Mouse (Mus musculus): ENCODE data around the gene Grem1.
A peak's percentile ranks its signal among the peaks of the same experiment; 100 is the strongest.

Gene Grem1

DNA sequence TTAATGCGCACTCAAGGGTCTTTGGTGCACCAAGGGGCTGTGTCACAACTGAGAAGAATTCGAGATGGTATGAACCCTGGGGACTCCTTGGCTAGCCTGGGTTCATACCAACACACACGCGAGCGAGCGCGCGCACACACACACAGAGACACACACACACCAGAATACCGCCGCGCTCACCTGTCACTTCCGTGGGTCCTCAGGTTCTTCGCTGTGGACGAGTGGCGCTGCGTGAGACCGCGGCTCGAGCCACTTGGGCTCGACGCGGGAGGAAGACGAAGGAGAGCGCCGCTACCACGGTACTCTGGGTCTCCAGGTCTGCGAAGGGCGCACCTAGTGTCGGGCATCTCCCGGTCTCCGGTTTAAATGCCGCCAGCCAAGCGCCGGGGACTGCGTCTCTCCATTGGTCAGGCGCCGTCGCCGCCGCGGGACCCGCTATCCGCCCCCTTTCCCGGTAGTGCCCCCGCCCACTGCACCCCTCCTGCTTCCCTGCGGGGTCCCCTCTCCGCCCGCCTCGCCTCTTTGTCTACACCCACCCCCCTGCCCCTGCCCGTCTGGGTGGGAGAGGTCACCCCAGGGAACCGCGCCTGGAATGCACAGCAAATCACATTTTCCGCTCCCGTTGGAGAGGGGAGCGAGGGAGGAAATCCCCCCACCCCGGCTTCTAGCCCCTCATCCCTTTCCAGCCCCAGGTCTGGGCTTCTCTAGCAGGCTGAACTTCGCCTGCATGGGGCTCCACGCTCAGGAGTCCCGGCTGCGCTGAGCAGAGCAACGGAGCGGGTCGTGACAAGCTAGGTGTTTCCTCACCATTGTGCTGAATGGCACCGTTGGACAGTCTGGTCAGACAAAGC lies at the start of gene Grem1:
Gene Grem1, minus strand, starts transcription at position 336 of the 851 bp plus-strand sequence.
- peak; percentile 49 to 51 for DNase-seq

- DNase-seq: peak; percentile 82 to 92
Measured at GRCm38 (mm10) chr2:113807640-113808039, 49.2 kb upstream of the Grem1 start.

- DNase-seq: peak; percentile 22 to 38
Measured at GRCm38 (mm10) chr2:113806851-113807577, 48.6 kb upstream of the Grem1 start.

GRCm38 (mm10) chr2:113805765-113806164 lies 47.3 kb upstream of the Grem1 start:
- DNase-seq: no peak

DNA sequence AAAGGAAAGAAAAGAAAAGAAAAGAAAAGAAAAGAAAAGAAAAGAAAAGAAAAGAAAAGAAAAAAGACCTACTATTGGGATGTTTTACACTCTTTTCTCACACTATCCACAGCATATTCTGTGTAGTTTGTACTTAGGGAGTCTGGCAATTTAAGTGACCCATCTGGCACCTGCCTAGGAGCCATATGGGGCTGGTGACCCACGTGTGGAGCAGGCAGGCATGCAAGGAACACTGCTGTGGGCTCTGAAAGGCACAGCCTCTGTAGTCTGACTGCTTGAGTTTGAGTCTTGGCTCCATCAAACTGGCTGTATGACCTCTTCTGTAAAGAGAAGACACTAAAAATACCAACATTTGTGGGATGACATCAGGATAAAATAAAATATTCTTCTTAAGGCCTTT lies 45.3 kb upstream of the Grem1 start:
- DNase-seq: peak; percentile 25 to 53

DNA sequence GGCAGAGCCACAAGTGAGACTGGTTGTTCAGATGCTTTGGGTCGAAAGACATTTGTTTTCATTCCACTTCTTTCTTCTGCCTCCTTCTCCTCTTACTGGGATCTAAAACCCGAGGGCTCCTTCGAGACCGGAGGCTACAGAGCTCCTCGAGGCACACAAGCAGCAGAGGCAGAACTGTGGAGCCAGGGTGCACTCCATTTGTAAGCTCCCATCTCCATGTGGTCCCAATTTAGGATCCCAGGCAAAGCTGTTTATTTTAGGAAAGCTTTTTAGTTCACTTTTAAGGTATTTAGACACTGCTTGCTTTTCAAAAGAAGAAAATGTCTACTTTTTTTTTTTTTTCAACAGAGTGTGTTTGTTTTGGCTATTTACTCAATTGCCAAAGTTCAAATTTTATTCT lies 42.4 kb upstream of the Grem1 start:
- no peak for DNase-seq

DNA sequence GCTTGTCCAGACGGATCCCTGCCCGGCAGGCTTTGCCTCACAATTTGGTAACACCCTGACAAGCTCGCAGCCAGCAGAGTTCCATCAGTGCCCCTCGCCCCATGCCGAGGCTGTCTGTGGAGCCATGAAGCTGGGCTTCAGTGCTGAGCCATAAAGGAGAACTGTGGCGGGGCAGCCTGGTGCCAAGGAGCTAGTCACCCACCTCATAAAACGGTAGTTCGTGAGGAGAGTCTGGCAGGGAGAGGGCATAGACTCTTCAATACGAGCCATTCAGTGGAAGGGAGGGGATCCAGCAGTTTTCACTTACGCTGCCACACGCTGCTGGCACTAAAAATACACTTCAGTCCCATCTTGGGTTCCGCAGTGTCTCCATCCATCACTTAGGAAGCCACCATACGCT lies 40.2 kb upstream of the Grem1 start:
- DNase-seq: peak; percentile 26 to 35

GRCm38 (mm10) chr2:113795186-113795585 lies 36.7 kb upstream of the Grem1 start:
- no peak for DNase-seq

DNA sequence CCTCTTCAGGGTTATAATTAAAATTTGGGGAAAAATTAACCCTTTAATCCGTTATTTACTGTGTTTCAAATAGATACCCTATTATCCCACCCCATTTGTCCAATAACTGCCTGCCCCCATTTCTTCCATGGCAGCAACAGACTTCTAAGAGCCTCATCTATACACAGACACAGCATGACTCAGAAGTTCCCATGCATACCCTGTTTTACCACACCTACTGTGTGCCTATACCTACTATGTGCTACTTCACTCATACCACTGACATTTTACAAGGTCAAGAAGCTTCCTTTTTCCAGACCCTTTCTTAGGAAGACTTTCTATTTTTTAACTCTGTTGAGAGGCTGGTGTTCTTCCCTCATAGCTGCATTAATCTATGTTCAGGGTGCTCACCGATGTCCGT lies 35.1 kb upstream of the Grem1 start:
- no peak for DNase-seq

DNA sequence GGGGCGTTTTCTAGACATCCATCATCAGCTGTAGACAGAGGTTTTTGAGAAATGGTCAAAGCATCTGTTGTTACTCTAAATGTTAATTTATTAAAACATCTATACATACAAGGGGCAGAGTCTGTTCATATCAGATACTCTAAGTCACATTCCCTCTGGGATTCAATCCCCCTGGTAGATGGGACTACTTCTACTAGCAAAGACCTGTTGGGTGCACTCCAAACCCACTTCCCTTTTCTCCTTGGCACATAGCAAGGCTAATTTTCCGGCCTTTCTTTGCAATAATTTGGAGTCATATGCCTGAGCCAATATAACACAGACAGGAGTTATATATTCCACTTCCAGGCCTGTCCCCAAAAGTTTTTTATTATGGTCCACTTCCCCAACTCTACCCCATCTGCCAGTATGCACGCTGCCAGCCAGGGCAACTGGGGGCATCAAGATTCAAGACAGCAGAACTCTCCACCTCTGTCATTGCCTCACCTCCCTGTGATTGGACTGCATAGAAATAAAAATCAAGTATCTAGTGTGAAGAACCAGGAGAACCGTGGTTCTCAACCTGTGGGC lies 30.5 kb upstream of the Grem1 start:
- DNase-seq: no peak

GRCm38 (mm10) chr2:113787882-113788281 lies 29.4 kb upstream of the Grem1 start:
- DNase-seq: peak; percentile 27 to 56

DNA sequence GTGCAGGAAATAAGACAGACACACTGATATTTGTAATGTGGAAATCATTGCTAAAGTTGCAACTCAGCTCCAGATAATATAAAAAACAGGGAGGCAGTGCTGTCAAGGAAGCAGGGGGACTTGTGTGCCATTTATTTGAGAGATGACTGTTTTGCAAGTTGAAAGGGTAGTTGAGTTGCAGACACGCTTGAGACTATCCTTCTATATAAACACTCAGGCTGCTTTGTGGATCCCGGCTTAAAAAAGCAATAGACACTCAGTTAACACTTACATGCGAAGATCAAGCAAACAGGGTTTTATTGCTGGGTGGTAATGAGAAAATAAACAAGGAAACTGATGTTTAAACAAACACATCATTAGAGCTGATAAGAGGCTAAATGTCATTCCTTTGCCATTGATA lies 26.4 kb upstream of the Grem1 start:
- DNase-seq: no peak

DNA sequence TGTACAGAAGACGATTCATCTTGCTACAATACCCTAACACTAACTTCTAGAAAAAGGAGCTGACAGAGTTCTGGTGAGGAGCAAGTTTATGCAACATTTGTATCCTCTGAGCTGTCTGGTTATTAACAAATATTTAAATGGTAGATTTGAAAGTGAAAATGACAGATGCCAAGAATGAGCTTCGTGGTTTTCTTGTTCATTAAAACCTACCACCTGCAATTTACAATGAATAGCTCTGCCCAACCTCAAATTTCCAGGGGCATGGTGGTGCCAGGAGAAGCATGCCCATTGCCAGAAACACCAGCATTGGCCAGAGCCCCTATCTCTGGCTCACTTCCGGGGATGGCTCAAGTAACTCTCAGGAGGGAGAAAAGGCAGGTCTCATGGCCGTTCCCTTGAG lies 23.1 kb upstream of the Grem1 start:
- no peak for DNase-seq

GRCm38 (mm10) chr2:113781107-113781506 lies 22.7 kb upstream of the Grem1 start:
- no peak for DNase-seq

DNA sequence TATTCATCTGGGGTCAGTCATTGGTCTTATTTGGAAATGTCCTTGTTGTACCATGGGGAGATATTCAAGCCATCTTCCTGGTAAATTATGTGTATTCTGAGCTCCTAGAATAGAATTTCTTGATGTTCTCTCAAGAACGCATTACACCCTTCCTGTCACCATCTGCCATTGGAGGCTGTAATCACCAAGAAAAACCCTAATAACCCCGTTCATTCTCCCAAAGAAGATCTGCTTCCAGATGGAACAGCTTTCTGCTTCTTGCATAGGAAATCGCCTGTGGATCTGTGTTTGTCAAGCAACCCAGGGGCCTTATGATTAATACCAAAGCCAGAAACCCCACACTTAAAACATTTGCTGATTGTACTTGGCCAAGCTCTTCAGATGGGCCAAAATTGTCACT lies 20.9 kb upstream of the Grem1 start:
- DNase-seq: no peak

DNA sequence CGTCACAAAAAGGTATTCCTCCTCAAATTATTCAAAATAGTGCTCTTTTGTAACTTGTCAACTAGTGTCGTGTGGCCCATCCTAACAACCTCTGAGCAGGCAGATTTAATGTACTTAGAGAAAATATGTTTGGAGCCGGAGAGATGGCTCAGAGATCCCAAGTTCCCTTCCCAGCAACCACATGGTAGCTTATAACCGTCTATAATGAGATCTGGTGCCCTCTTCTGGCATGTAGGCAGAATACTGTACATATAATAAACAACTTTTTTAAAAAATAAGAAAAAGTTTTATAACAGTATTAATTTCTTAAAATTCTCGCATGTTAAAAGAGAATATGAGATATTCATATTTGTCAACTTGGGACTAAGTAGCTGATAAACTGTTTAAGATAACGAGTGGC lies 19.6 kb upstream of the Grem1 start:
- no peak for DNase-seq

DNA sequence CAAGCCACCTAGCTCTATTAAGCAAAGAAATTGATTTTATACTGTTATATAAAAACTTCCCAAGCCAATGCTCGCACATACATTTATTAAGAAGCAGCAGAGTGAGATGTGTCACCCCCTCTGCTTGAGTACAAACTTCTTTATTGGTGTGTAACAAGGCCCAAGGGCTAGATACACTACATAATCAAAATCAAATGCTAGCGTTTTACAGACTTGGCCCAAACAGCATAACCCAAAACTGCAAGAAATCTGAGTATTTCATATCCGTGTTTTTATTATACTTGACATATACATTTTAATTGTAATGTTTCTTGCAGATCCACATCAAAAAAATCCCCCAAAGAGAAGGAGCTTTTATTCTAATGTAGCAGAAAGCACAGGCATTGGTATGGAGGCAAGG lies 17.9 kb upstream of the Grem1 start:
- DNase-seq: no peak

- DNase-seq: no peak
Measured at GRCm38 (mm10) chr2:113774150-113774805, 15.8 kb upstream of the Grem1 start.

- DNase-seq: no peak
Measured at GRCm38 (mm10) chr2:113768541-113769303, 10.3 kb upstream of the Grem1 start.

GRCm38 (mm10) chr2:113765885-113766284 lies 7.4 kb upstream of the Grem1 start:
- DNase-seq: peak in 1 of 2 experiments; percentile 17

- DNase-seq: no peak
Measured at GRCm38 (mm10) chr2:113764968-113765367, 6.5 kb upstream of the Grem1 start.

DNA sequence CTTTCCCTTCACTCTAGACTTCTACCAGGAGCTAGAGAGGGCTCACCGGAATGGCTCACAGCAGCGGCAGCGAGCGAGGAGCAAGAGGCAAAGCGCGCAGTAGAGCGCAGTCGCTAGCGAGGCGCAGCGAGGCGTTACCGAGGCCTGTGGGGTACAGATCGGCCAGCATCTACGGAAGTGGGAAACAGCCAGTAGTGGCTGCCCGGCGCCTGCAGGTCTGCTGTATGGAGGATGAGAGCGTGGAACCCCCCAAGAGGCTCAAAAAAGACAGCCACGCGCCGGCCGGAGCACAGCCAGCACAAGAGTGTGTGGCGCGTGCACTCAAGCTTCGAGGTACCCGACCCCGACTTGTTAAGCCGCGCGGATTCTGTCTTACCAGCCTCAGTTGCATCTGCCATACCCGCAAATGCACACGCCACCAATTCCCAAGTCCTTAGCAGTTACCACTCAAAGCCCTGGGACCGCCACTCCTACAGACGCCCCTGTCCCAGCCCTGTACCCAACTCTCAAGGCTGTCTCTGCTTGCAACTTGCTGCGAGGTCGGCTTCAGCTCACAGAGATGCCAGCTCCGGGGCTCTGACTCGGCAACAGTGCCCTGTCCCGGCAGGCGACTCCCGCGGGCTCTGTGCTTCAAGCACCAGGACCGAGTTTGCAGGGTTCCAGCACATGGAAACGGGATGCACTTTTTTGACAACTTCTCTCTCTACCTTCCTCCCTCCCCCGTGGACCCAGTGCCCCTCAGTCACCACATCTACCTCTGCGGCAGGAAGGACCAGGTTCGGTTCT lies 728 bp downstream of the Grem1 start:
- DNase-seq: peak; percentile 54 to 56

All from cerebellum, postnatal 14 days (tissue).